15 mouse cellular contexts compared by ENCODE assay signal in genomic region chr4:106958117-106958516, GRCm38 (mm10). TPM values are rescaled to one million over a fixed set of nuclear protein-coding genes. Genes with fewer than 3 reads are reported as not detected.
DNase-seq lines count a peak whose midpoint lies in the region; ATAC-seq and TF ChIP-seq lines count a peak whose summit lies in the region.
"Had no signal": no experiment of that assay in that cellular context is flagged by ENCODE, and none has a peak within 500 bp of the region (broad histone marks: within the 10 kb centered on the region; RNA-seq: fewer than 3 reads in every experiment).

No protein-coding gene starts in this region.

- H3K4me2 ChIP-seq in limb, embryonic 11.5 days (ENCODE audit: low read depth, severe bottlenecking), result no peak overlapping the region
- no peak overlapping the region for H3K4me2 ChIP-seq in forebrain, postnatal 0 days (ENCODE audit: low read depth)
- H3K4me2 ChIP-seq: hindbrain, embryonic 14.5 days; lung, embryonic 15.5 days had no signal

- no peak for ATAC-seq in limb, embryonic 11.5 days (ENCODE audit: insufficient number of reproducible peaks, low FRiP score, low TSS enrichment, low read depth)
- peak; percentile 18; the same call in 1 of the 2 replicates for ATAC-seq in granulocyte monocyte progenitor cell, adult 5-6 weeks (replicated peaks; ENCODE audit: poor library complexity, severe bottlenecking)
- ATAC-seq in forebrain, postnatal 0 days, result no peak

- H3K9me3 ChIP-seq in limb, embryonic 11.5 days (ENCODE audit: control insufficient read depth, low read length), result no peaks in the 10 kb centered on the region
- H3K9me3 ChIP-seq in limb, embryonic 10.5 days (replicated peaks), result no peaks in the 10 kb centered on the region
- no peaks in the 10 kb centered on the region for H3K9me3 ChIP-seq in forebrain, postnatal 0 days (ENCODE audit: low read length)
- H3K9me3 ChIP-seq: embryonic facial prominence, embryonic 10.5 days; lung, embryonic 15.5 days; megakaryocyte, embryonic 14.5 days had no signal

- H3K36me3 ChIP-seq in limb, embryonic 11.5 days (ENCODE audit: control insufficient read depth, insufficient read depth, low read length), result peaks cover 11% of the 10 kb centered on the region
- H3K36me3 ChIP-seq in limb, embryonic 10.5 days, result peaks cover 82% of the 10 kb centered on the region
- no peaks in the 10 kb centered on the region for H3K36me3 ChIP-seq in forebrain, postnatal 0 days (ENCODE audit: insufficient read depth)
- H3K36me3 ChIP-seq: lung, embryonic 15.5 days had no signal

- DNase-seq in limb, embryonic 11.5 days (ENCODE audit: low spot score), result no peak
- DNase-seq in limb, embryonic 10.5 days (ENCODE audit: low spot score), result no peak
- peak; percentile 35 to 36 for DNase-seq in B cell, adult 2 months
- peak; percentile 57 for DNase-seq in natural killer cell, adult 2 months (ENCODE audit: low spot score in 2 of 2)
- no peak for DNase-seq in yolk sac, embryonic 10.5 days (ENCODE audit: low spot score)
- no peak for DNase-seq in heart, adult 11 months
- DNase-seq in forebrain, postnatal 0 days, result no peak
- DNase-seq: adrenal gland, postnatal 10 days; cerebellum, adult 9-11 months had no signal

- H3K4me3 ChIP-seq in limb, embryonic 11.5 days (ENCODE audit: low read depth, low read length), result no peak overlapping the region
- H3K4me3 ChIP-seq in limb, embryonic 10.5 days, result no peak overlapping the region
- H3K4me3 ChIP-seq in forebrain, postnatal 0 days (ENCODE audit: low read depth, low read length), result no peak overlapping the region
- H3K4me3 ChIP-seq: embryonic facial prominence, embryonic 10.5 days; layer of hippocampus, adult 2 months; lung, embryonic 15.5 days; megakaryocyte, embryonic 14.5 days had no signal

- H3K9ac ChIP-seq in limb, embryonic 11.5 days (ENCODE audit: low read length), result no peak overlapping the region
- H3K9ac ChIP-seq in forebrain, postnatal 0 days, result no peak overlapping the region
- H3K9ac ChIP-seq: hindbrain, embryonic 14.5 days; lung, embryonic 15.5 days had no signal

- no peaks in the 10 kb centered on the region for H3K27me3 ChIP-seq in limb, embryonic 11.5 days (ENCODE audit: control insufficient read depth, insufficient read depth, low read length)
- H3K27me3 ChIP-seq in limb, embryonic 10.5 days (ENCODE audit: low read depth, poor library complexity, severe bottlenecking), result no peaks in the 10 kb centered on the region
- no peaks in the 10 kb centered on the region for H3K27me3 ChIP-seq in forebrain, postnatal 0 days (ENCODE audit: insufficient read depth, low read length)
- H3K27me3 ChIP-seq: lung, embryonic 15.5 days; megakaryocyte, embryonic 14.5 days had no signal

- peaks cover 33% of the 10 kb centered on the region for H3K4me1 ChIP-seq in limb, embryonic 11.5 days (ENCODE audit: control insufficient read depth, insufficient read depth, low read length)
- H3K4me1 ChIP-seq in limb, embryonic 10.5 days, result peaks cover 85% of the 10 kb centered on the region
- H3K4me1 ChIP-seq in forebrain, postnatal 0 days (ENCODE audit: insufficient read depth), result peaks cover 32% of the 10 kb centered on the region

- 76% methylated on average over 2 of the region's 2 CpGs for WGBS in limb, embryonic 11.5 days
- WGBS in limb, embryonic 10.5 days, result 77% methylated on average over 2 of the region's 2 CpGs
- 89% methylated on average over 2 of the region's 2 CpGs for WGBS in forebrain, postnatal 0 days

- 0 out of 2 replicates have a peak overlapping the region, but pooled peaks have one; percentile 14 for H3K27ac ChIP-seq in limb, embryonic 11.5 days (replicated peaks; ENCODE audit: low read depth, low read length)
- H3K27ac ChIP-seq in limb, embryonic 10.5 days, result no peak overlapping the region
- H3K27ac ChIP-seq in forebrain, postnatal 0 days (ENCODE audit: low read depth, low read length), result no peak overlapping the region
- H3K27ac ChIP-seq: embryonic facial prominence, embryonic 10.5 days; hindbrain, embryonic 14.5 days; lung, embryonic 15.5 days had no signal

- no peak for TF ChIP-seq CTCF in forebrain, postnatal 0 days (IDR thresholded peaks at IDR 0.05; ENCODE audit: low read depth)

RNA-seq across cellular contexts. Expression of gene Ssbp3, which starts 47.6 kb away (rescaled TPM):
- polyA plus RNA-seq in limb, embryonic 11.5 days (2014; fragmentation: Nextera tagmentation; extraction: Ambion mirVana), result 179 and 186 TPM in 2 replicates
- 225 and 250 TPM in 2 replicates for polyA plus RNA-seq in limb, embryonic 10.5 days (2016; fragmentation: Nextera tagmentation; extraction: Ambion mirVana)
- 43.2 and 54.1 TPM in 2 replicates for total RNA-seq in granulocyte monocyte progenitor cell, adult 5-6 weeks (2014; fragmentation: Nextera tagmentation)
- total RNA-seq in granulocyte monocyte progenitor cell, adult 5-6 weeks (2017), result 12.9 and 19.2 TPM in 2 replicates
- 113 and 137 TPM in 2 replicates for total RNA-seq in forebrain, postnatal 0 days (2014; rRNA removed)
- 103 and 117 TPM in 2 replicates for polyA plus RNA-seq in forebrain, postnatal 0 days (2015; fragmentation: Nextera tagmentation; extraction: Ambion mirVana)

Comparison
In these comparisons a context has a peak if more than half of its experiments do, and no peak if none do; other contexts are left out.
1. DNase-seq: peak in B cell, adult 2 months (2 of 2) and natural killer cell, adult 2 months (2 of 2); none in limb, embryonic 11.5 days (single experiment), limb, embryonic 10.5 days (single experiment), yolk sac, embryonic 10.5 days (single experiment), heart, adult 11 months (single experiment) and forebrain, postnatal 0 days (single experiment).